Mouse (Mus musculus) E14TG2a.4 (cell line): ENCODE measurements around the gene Gna11.

Source experiments
- CTCF ChIP-seq: conservative IDR thresholded peaks from 2 replicates; pipeline ENCODE4 v1.5.1; 2014; ENCODE audit warnings: low read length
- NANOG ChIP-seq: IDR thresholded peaks from 2 replicates; pipeline ENCODE4 v1.6.1; 2014; ENCODE audit warnings: borderline replicate concordance, low read length, mixed read lengths

DNA sequence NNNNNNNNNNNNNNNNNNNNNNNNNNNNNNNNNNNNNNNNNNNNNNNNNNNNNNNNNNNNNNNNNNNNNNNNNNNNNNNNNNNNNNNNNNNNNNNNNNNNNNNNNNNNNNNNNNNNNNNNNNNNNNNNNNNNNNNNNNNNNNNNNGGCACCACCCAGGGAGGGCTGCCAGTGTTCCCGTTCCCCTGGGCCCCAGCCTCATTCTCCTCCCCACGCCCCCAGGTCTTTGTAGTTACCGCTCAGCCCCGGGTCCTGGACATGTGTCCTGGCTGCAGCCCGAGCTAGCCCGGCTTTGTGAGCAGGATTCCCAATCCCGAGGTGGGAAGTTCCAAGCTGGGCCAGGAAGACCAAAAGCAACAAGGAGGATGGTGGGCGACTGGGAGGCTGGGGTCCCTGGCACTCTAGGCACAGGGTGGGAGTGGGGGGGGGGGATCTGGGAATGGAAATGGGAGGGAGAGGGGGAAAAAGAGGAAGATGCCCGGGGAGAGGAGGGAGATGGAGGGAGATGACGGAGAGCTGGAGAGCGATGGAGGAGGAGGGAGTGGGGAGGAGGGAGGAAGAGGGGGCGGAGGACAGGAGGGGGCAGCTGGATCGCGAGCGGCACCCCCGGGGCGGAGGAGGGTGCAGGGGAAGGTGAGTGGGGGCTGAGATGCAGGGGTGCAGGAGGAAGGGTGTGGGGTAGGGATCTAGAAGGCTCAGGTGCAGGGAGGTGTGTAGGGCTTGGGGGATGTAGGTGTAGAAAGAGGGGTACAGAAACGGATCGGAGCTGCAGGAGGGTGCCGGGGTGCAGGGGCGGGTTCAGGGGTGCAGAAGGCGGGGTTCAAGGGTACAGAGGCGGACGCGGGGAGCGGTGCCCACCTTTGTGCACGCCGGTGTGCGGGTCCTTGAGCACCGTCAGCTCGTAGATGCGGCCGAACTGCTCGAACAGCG is 63.1 kb downstream of the Gna11 start:
- no peak for TF ChIP-seq CTCF
- no peak for TF ChIP-seq NANOG
